Mouse (Mus musculus) embryonic fibroblast, embryonic 13.5 days (primary cell): ENCODE measurements around the gene Zp1.

ENCODE experiments used
- CTCF ChIP-seq: IDR thresholded peaks from 2 replicates; pipeline ENCODE4 v1.5.1; 2011; ENCODE audit warnings: mild to moderate bottlenecking, control low read depth, low read length, moderate library complexity, borderline replicate concordance; ENCODE audit not compliant: insufficient read depth
- POLR2A ChIP-seq: IDR thresholded peaks from 2 replicates; pipeline ENCODE4 v1.6.1; 2011; ENCODE audit warnings: low read depth, mild to moderate bottlenecking, control low read depth, low read length, moderate library complexity

DNA sequence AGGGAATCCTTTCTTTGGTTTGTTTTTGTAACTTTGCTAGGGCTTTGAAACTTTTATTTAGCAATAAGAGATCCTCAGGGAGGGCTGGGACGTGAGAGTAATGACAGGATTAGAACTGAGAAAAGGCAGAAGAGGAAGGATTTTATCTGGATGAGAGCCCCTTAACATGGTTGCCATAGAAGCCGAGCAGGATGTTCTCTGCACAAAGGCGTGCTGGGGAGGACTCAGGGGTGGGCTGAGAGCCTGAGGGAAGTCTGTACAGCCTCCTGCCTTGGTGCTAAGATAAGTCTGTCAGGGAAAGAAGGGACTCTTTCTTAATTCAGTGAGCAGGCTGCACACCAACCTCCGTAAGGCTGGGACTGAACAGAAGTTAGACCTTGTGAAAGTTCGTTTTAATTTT lies 14.6 kb upstream of the Zp1 start:
- TF ChIP-seq CTCF: no peak
- TF ChIP-seq POLR2A: no peak
